Mouse (Mus musculus): ENCODE data around the gene Rapgef2.
"Not testable (repeated sequence)": the region's sequence is repeated elsewhere in the genome, so short reads cannot be mapped to it uniquely, and the experiment has no call there.

Gene Rapgef2

DNA sequence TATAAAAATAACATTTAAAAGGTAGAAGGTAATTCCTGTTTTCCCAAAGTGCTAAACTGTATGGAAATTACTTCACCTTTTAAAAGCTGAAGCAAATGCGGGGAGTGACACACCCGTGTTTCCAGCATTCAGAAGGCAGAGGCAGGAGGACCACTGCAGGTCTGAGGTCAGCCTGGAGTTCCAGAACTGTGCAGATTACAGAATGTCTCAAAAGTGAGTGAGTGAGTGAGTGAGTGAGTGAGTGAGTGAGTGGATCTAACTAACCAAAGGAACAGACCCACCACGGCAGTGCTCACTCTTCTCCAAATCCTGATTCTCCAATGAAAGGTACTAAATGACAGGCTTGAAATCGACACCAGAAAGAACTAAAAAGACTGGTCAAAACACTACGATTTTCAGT is 82.5 kb downstream of the Rapgef2 start:
- no peak for DNase-seq (ENCODE audit: low read depth, low spot score)

DNA sequence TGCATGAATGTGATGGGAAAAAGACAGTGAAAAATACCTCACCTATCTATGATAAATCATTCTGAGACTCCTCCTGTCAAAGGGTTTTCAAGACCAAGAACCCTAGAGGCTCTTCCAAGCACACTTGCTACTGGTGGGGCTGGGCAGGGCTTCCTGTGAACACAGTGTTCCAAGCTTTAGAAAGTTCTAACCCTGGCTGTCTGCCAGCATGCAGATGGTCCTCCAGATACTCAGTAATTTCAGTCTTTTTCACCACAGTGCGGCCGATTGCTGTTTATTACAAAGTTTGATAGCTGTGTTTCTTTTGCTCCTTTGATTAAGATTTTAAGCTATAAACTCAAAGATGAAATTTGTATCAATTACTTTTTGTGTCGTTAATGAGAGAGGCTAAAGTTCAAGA is 83.1 kb downstream of the Rapgef2 start:
- no peak for DNase-seq (ENCODE audit: low read depth, low spot score)

GRCm38 (mm10) chr3:79202275-79203153 is 83.8 kb downstream of the Rapgef2 start:
- DNase-seq (ENCODE audit: low read depth, low spot score), result peak; percentile 51

DNA sequence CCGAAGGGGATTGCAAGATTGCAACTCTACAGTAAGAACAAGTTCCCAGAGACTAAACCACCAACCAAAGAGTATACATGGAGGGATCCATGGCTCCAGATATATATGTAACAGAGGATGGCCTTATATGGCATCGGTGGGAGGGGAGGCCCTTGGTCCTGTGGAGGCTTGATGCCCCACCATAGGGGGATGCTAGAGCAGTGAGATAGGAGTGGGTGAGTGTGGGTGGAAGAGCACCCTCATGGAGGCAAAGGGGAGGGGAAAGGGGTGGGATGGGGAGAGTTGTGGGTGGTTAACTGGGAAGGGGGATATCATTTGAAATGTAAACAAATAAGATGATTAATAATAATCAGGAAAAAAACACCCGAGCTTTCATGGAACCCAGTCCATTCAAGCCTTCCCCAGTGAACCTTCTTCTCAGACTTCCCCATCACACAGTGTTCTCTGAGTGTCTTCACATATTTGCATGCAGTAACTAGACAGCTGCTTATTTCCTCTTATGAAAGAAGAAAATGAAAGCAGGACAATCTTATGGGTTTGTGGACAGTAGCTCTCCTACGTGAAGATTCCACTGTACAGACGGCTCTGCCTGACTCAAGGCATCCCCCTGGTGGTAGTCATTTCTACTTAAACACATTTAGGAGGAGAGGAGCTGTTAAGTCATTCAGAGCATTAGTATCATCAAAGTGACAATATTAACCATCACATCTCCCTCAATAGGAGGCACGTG is 89.4 kb downstream of the Rapgef2 start:
- peak; percentile 66 for DNase-seq (ENCODE audit: low read depth, low spot score)

DNA sequence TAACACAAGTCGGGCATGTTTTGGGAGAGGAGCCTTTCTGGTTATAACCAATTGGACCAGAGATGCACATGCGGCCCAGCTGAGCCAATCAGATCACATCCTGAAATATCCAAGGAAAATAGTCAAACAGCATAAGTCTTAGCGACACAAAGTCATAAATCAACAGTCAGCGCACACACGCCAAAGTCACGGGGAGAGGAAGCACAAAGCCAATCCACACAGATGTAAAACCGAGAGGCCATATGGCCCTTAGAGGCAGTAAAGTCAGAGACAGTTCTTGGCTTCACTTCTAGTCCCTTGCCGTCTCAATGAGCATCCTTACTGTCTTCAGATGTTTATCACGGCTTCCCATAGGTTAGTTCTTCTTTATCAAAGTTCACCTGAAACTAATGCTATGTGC is 91.0 kb downstream of the Rapgef2 start:
- no peak for DNase-seq (ENCODE audit: low read depth, low spot score)

- no peak for DNase-seq (ENCODE audit: low read depth, low spot score)
Observed at GRCm38 (mm10) chr3:79194111-79194793, 92.1 kb downstream of the Rapgef2 start.

DNA sequence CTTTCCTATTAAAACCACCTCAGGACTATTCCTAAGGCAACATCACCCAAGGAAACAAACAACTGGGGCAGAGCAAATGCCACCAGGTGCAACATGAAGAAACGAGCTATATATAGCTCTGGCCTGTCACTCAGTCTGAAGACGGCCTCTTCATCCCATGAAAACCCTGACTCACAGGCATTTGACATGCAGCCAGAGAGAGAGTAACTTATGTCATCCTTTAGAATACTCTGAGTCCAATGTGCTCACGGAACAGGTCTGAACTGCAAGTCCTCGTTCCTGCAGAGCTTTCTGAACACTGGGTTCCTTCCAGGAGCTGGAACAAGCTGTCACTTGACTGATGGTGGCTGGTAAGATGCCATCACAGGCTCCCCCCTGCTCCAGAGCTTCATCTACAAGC is 93.3 kb downstream of the Rapgef2 start:
- no peak for DNase-seq (ENCODE audit: low read depth, low spot score)

DNA sequence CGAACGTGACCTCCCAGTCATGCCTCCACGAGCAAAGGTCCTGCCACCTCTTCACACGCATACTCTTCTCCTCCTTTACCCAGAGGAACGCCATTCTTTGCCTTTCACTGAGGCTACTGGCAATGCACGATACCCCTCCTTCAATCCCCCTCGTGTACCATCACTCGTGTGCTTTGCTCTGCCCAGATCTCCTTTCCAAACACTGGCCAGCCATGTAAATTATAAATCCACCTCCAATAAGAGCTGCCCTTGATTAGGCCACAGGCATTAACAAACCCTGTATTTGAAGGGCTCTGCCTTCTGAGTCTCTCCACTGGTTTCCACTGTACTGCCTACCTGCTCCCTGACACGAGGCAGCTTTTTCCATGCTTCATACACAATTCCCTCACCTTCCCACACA is 94.3 kb downstream of the Rapgef2 start:
- no peak for DNase-seq (ENCODE audit: low read depth, low spot score)

GRCm38 (mm10) chr3:79191471-79191870 is 94.8 kb downstream of the Rapgef2 start:
- DNase-seq (ENCODE audit: low read depth, low spot score), result no peak

DNA sequence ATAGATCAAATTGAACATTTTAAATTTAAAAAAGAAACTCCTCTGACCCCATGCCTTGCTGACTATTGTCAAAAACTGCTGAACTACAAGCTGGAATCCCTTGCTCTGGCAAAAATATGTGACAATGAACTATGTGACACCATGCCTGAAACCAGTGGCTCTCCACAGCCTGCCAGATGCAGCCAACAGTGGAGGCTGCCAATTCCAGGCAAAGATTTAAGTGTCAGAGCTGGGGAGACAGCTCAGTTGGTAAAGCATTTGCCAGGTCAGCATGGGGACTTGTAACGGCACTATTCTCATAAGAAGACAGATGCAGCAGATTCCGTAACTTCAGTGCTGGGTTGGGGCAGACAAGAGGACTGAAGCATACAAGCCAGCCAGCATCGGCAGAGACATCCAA is 95.9 kb downstream of the Rapgef2 start:
- DNase-seq (ENCODE audit: low read depth, low spot score), result no peak

GRCm38 (mm10) chr3:79187912-79188311 is 98.4 kb downstream of the Rapgef2 start:
- no peak for DNase-seq (ENCODE audit: low read depth, low spot score)

DNA sequence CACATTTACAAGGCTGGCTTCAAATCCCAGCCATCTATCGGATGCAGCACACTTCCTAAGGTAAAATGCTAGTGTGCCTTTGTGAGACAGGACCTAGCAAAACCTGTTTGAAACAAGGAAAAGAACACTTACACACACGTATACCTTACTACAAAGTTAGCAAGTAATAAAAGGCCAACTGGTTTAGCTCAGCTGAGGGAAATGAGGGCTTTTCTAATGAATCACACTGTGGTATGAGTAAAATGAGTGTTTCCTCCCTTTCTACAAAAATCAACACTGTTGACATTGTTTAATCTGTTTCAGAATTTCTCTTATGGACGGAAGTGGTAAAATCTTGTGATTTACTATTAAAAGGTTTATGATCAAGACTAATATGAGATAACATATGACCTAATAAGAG is 104.0 kb downstream of the Rapgef2 start:
- DNase-seq (ENCODE audit: low read depth, low spot score), result no peak

DNA sequence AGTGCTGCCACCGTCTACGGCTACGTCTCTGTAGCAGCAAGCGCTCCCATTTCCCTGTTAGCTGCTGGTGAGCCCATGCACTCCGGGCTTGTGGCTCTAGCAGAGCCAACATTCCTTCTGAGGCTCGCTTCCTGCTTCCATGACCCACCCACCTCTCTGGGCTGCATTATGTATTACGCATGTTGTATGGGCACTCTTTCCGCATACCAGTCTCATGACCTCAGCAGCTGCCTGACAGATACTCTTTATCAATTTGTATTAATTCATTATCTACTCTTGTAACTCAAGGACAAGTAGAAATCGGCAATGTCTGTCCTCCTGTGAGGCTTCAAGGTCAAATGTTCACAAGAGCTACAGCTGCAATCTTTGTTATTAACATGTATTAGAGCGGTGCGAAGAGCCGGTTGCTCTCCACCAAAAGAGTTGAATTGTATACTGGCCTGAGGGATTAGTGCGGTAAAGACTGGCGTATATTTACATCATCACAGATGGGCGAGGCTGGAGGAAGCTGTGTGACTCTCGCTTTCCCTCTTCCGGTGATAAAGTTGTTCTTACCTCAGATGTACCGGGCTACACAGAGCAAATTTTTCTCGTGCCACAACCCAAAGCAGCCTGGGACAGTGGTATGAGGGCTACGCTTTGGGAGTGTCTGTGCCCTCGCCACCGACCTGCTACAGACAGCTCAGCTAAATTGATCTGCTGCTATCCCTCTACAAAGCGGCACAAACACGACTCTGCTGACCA is 104.9 kb downstream of the Rapgef2 start:
- no peak for DNase-seq (ENCODE audit: low read depth, low spot score)

- no peak for DNase-seq (ENCODE audit: low read depth, low spot score)
Observed at GRCm38 (mm10) chr3:79180086-79180485, 106.2 kb downstream of the Rapgef2 start.

GRCm38 (mm10) chr3:79179499-79180053 is 106.7 kb downstream of the Rapgef2 start:
- DNase-seq (ENCODE audit: low read depth, low spot score), result no peak

- no peak for DNase-seq (ENCODE audit: low read depth, low spot score)
Observed at GRCm38 (mm10) chr3:79178708-79179107, 107.6 kb downstream of the Rapgef2 start.

DNA sequence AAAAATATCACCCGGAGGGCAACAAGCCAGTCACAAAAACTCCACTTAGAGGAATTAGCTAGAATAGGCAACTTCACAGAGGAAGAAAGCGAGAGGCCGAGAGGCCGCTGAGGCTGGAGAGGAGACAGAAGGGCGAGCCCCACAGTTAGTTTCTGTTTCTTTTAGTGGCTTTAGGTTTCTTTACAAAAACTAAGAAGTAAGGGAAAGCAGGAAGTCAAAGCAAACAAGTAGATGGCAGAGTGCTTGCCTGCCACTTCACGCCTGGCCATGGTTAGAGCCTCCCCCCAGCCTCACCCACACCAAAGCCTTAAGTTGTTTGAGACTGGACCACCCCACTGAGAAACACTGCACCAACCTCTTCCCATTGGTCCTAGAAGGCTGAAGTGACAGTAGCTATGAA is 108.2 kb downstream of the Rapgef2 start:
- DNase-seq (ENCODE audit: low read depth, low spot score), result no peak

GRCm38 (mm10) chr3:79177136-79177870 is 109.0 kb downstream of the Rapgef2 start:
- DNase-seq (ENCODE audit: low read depth, low spot score), result no peak

DNA sequence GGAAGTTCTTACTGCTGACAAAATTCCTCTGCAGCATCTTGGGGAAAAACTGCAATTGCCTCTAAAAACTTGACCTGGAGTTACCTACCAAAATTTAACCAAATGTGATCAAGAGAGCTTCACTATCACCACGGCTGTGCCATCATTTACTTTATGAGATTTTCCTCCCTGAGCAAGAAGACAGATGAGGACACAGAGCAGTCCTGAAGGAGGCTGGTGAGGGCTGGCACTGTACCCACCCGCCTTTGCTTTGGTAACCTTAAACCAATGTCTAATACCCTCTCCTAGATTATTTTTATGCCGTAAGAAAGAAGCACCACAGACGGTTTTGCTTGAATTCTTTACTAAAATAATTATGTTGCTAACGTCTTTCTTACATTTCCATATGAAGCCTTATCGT is 112.1 kb downstream of the Rapgef2 start:
- no peak for DNase-seq (ENCODE audit: low read depth, low spot score)

GRCm38 (mm10) chr3:79173291-79173690 is 113.0 kb downstream of the Rapgef2 start:
- no peak for DNase-seq (ENCODE audit: low read depth, low spot score)

GRCm38 (mm10) chr3:79171146-79171545 is 115.2 kb downstream of the Rapgef2 start:
- DNase-seq (ENCODE audit: low read depth, low spot score), result not testable (repeated sequence)
